Mouse (Mus musculus) cerebellum, postnatal 10 days (tissue): ENCODE results near the gene Megf6.

Experiments used
- DNase-seq, 2 experiments: peaks; one replicate each; pipeline ENCODE4 v3.0.0; 2021; ENCODE audit warnings: mixed read lengths in 2 of 2

Gene Megf6

GRCm38 (mm10) chr4:154160538-154161390 is 9.8 kb upstream of the Megf6 start, which contains the start of gene Tprgl:
TSS of gene Tprgl (minus strand) at chr4:154160666.
- peak; percentile 99 for DNase-seq

DNA sequence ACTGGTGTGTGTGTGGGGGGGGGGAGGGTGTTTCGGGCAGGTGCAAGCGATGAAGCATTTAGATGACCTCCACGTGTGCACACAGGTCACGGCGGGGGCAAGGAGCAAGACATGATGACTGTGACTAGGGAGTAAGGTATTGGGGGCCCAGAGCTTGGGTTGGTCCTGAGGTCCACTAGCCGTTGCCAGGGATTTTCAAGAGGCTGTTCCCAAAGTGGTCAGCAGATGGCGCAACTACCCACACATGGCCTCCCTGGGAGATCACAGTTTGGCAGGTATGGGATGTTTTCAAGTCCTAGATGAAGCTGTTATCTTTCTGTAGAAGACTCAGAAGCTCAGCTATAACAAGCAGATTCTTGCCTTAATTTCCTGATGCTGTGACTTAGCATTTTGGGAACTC is 7.2 kb upstream of the Megf6 start:
- DNase-seq: peak; percentile 86 to 92

GRCm38 (mm10) chr4:154167053-154167452 is 3.5 kb upstream of the Megf6 start:
- peak; percentile 81 to 85 for DNase-seq

GRCm38 (mm10) chr4:154170021-154170420 is 509 bp upstream of the Megf6 start:
- DNase-seq: no peak

- peak in 1 of 2 experiments; percentile 51 for DNase-seq
Observed at GRCm38 (mm10) chr4:154171151-154171930, 811 bp downstream of the Megf6 start.

DNA sequence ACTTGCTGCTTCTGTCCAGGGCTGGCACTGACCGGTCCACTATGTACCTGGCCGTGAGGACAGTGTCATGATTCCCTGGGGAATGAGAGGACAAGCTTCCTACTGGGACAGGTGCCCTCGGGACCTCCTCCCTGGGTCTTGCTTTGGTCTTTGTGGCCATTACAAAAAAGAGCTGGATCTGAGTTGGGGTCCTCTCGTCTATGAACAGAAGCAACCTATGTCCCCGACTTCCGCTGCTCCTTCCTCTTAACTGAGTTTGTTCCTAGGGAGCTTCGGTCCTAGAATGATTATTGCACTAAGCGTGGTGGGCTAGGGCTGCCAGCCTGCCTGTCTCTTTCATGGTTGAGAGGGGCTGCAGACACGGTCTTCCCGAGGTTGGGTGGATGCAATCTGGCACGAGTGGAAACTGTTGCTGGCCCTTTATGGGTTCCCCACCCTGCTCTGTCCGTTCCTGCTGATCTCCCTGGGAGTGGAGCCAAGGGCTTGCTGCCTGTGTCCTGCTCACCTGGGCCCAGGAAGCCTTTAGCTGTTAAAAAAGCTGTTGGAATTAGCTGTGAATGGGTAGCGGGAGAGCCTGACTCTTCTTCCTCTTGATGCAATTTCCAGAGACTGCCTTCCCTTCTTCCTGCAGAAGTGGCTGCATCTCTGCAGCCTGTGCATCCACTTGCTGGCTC is 1.5 kb downstream of the Megf6 start:
- peak; percentile 51 to 56 for DNase-seq

GRCm38 (mm10) chr4:154177257-154177656 is 6.7 kb downstream of the Megf6 start:
- no peak for DNase-seq

DNA sequence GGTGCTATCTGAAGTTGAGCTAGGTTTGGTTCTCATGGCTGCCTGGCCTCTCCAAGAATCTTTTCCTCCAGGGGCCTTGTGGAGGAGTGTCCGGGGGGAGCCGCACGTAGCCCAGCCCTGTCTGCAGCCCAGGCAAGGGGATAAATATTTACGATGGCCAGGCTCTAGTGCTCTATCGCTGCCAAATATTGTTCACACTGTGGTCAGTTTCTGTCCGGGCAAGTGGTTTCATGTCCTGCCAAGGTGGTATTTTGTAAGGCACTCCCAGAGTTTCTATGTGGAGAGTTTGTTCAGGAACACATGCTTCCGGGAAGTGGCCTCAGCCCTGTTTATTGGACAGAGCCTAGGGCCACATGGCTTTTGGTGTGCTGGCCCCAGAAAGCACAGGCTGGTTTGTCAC is 10.5 kb downstream of the Megf6 start:
- DNase-seq: no peak

- peak; percentile 41 to 47 for DNase-seq
Observed at GRCm38 (mm10) chr4:154183566-154183965, 13.0 kb downstream of the Megf6 start.

GRCm38 (mm10) chr4:154185001-154185400 is 14.5 kb downstream of the Megf6 start:
- DNase-seq: no peak

DNA sequence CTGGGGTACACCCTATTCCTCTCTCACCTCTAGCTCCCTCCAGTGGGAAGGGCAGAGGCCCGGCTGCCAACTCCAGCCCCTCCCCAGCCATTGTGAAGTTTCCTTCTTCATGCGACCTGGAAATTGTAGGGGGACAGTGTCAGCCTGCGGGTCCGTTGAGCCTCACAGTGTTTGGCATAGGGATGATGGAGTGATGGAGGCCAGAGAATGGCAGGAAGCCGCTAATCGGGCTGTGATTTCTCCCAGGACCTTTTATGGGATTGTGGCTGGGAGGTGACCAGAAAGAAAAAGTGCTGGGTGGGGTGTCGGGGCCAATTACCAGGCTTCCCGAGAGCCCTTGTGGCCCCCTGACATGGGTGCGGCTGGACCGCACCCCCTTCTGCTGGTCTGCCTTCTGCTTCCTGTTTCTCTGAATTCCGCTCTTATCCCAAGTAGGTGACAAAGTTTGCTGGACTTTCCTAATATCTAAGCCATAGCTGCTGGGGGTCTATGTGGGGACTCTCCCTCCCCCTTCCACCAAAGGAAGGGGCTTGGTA is 15.5 kb downstream of the Megf6 start:
- no peak for DNase-seq

GRCm38 (mm10) chr4:154188948-154189347 is 18.4 kb downstream of the Megf6 start:
- DNase-seq: peak in 1 of 2 experiments; percentile 2

GRCm38 (mm10) chr4:154197961-154198360 is 27.4 kb downstream of the Megf6 start:
- no peak for DNase-seq

DNA sequence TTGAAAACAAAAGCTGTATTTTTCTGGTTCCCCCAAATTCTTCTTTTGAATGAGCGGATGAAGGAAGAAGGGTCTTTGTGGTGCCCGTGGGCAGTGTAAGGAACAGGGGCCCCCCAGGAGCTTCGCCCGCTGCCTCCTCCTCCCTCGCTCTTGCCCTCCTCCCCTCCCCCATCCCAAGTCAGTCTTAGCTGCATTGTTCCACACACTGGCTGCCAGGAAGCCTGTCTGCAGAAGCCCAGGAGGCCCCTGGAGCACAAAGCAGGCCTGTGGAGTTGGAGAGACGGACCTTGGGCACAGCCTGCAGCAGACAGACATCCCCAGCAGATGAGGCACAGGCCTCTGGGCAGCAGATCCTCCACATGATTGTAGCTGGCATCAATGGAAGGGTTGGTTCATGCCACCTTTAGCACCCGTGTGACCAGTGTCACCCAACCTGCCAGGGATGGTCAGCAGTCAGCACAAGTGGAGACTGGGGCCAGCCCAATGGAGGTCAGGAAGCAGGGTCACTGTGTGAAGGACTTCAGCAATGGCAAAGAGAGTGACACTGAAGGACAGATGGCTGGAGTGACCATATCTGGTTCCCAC is 27.9 kb downstream of the Megf6 start:
- peak in 1 of 2 experiments; percentile 32 for DNase-seq

DNA sequence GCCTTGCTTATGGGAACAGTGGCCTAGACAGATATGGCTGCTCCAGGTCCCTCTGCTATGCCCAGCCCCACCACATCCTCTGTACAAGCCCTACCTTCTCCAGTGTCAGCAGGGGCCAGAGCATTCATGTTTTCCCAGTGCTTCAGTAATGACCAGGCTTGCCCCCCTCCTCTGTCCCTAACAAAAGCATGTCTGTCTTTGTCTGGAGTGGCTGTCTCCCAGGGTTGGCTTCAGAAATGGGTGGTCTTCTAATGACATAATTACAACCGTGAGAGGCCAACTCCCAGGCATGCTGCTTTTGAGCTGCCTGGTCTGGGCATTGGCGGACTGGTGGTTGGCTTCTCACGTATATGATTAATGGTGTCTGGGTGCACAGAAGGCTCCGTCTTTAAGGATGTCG is 31.0 kb downstream of the Megf6 start:
- no peak for DNase-seq

DNA sequence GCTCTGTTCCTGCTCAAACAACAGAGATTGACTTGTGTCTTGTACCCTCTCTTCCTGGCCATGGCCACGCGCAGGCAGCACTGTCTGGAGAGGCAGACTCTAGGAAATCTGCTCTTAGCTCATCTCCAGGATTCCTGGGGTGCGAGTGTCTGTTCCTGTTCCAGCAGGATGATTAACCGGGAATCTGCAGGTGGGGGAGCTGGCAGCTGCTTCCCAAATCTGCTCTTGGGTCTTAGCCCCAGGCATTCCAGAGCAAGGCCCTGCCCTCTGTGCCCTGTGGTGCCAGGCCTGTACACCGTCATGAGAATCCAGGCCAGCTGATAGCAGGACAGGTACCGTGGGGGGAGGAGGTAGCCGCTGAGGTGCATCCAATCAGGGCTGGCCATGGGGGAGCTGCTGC is 34.0 kb downstream of the Megf6 start:
- peak; percentile 86 to 90 for DNase-seq

GRCm38 (mm10) chr4:154205392-154205791 is 34.9 kb downstream of the Megf6 start:
- DNase-seq: no peak

DNA sequence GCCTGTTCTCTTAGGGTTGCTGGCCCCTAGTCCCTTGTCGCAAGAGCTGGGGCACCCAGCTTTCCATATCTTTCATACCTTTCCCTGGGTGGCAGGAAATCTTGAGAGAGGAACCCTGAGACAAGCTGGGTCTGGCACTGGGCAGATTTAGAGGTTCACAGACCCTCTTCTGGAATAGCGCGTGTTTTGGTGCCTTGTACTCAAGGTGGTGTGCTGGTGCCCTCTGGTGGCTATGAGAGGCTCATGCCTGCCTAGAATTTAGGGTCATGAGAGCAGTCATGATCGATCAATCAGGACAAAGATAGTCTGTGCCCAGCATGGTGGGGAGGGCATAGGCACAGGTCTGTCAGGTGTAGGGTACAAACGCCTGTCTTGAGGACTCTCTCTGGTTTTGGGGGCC is 36.7 kb downstream of the Megf6 start:
- DNase-seq: peak; percentile 88 to 91

DNA sequence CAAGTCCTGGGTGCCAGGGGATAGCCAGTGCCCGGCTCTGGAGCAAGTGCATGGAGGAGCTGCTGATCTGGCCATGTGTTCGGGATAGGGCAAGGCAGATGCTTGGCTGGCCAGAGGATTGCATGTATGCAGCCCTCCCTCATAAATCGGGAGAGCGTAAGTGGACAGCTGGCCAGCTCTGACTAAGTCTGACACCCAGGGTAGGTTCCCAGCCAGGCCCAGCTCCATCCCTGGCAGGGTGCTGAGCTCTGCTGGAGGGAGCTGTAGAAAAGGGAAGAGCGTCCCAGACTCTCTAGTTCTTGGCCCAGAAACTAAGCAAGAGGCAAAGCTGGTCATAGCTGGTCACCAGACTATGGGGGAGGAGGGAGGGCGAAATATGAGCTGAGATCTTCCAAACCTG is 38.5 kb downstream of the Megf6 start:
- no peak for DNase-seq

DNA sequence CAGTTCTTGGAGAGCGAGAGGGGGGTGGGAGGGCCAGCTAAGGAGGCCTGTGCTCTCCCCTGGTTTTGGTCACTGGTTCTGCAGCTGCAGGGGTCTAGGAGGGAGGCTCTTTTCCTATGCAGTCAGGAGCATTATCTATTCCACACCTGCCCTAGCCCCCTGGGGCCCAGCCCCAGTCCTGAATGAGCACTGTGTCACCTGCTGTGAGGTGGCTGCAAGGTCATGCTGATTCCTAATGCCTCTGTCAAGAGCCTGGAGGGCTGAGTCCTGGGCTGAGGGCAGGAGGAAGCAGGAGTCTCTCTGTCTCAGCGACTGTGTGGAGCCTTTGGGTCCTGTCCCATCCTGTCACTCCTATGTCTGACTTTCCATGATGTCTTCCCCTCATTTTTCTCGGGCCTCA is 39.3 kb downstream of the Megf6 start:
- DNase-seq: no peak

- DNase-seq: no peak
Observed at GRCm38 (mm10) chr4:154211459-154211858, 40.9 kb downstream of the Megf6 start.

DNA sequence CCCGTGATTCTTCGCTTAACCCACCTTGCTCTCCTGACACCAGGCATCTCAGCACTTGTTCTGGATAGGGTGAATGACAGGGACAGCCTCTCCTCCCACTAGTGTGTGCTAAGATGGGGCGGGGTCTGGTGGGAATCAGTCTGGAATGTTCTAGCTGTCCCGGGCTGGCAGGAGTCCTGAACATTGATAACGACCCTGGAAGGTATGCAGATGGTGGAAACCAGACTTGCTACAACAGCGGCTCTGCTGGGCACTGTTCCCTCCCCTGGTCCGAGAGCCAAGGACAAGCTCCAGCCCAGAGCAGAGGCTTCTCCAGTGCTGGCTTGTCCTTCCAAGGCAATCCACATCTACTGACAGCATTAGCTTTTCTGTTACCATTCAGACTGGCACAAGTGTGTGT is 43.1 kb downstream of the Megf6 start:
- peak; percentile 79 to 83 for DNase-seq

GRCm38 (mm10) chr4:154214075-154214474 is 43.5 kb downstream of the Megf6 start:
- DNase-seq: no peak
